Mouse (Mus musculus) ES-Bruce4 (cell line): Measurements from ENCODE around the gene Ptk7. TPM values are rescaled to one million over a fixed set of nuclear protein-coding genes. Genes with fewer than 3 reads are reported as not detected.
A peak's percentile ranks its signal among the peaks of the same experiment; 100 is the strongest.

ENCODE experiments used
- H3K27ac ChIP-seq: 2 replicates; pipeline ENCODE4 v1.5.1; 2012; ENCODE audit warnings: low read length, inconsistent platforms; ENCODE audit not compliant: insufficient read depth
- H3K27me3 ChIP-seq: 2 replicates; pipeline ENCODE4 v1.6.1; 2012; ENCODE audit warnings: mild to moderate bottlenecking, low read length, inconsistent platforms; ENCODE audit not compliant: control insufficient read depth, poor library complexity, insufficient read depth, severe bottlenecking
- H3K36me3 ChIP-seq: 2 replicates; pipeline ENCODE4 v1.6.1; 2012; ENCODE audit warnings: inconsistent platforms, mild to moderate bottlenecking, low read length, moderate library complexity; ENCODE audit not compliant: control insufficient read depth, poor library complexity, insufficient read depth, severe bottlenecking
- H3K4me1 ChIP-seq: one replicate; pipeline ENCODE4 v1.8.1; 2011; ENCODE audit warnings: low read length; ENCODE audit not compliant: control insufficient read depth, insufficient read depth
- H3K4me3 ChIP-seq: 2 replicates; pipeline ENCODE4 v1.5.1; 2011; ENCODE audit warnings: low read depth, mild to moderate bottlenecking, low read length
- H3K9ac ChIP-seq: 2 replicates; pipeline ENCODE4 v1.6.1; 2012; ENCODE audit warnings: low read depth, mild to moderate bottlenecking, inconsistent platforms; ENCODE audit not compliant: poor library complexity, severe bottlenecking
- H3K9me3 ChIP-seq: replicated peaks from 2 replicates; pipeline ENCODE4 v1.6.1; 2012; ENCODE audit warnings: mild to moderate bottlenecking, low read length, inconsistent platforms; ENCODE audit not compliant: control insufficient read depth, poor library complexity, insufficient read depth, severe bottlenecking
- CTCF ChIP-seq: IDR thresholded peaks from one replicate; pipeline ENCODE4 v1.8.1; 2011; ENCODE audit warnings: low read depth, low read length
- EP300 ChIP-seq: IDR thresholded peaks from 2 replicates; pipeline ENCODE4 v1.6.1; 2011; ENCODE audit warnings: low read depth, low read length; ENCODE audit not compliant: insufficient read depth
- POLR2A ChIP-seq: IDR thresholded peaks from one replicate; pipeline ENCODE4 v1.8.1; 2011; ENCODE audit warnings: low read length; ENCODE audit not compliant: insufficient read depth
- polyA plus RNA-seq: library from polyadenylated mRNA; stranded (reverse); fragments of >200 nt; gene quantifications from 2 replicates; pipeline ENCODE4 v1.2.4, GENCODE M21; 2011; ENCODE audit warnings: low read depth; ENCODE audit not compliant: missing spikeins, insufficient read depth, insufficient read length

Gene Ptk7
- polyA plus RNA-seq, 1 experiment: 110 TPM

DNA sequence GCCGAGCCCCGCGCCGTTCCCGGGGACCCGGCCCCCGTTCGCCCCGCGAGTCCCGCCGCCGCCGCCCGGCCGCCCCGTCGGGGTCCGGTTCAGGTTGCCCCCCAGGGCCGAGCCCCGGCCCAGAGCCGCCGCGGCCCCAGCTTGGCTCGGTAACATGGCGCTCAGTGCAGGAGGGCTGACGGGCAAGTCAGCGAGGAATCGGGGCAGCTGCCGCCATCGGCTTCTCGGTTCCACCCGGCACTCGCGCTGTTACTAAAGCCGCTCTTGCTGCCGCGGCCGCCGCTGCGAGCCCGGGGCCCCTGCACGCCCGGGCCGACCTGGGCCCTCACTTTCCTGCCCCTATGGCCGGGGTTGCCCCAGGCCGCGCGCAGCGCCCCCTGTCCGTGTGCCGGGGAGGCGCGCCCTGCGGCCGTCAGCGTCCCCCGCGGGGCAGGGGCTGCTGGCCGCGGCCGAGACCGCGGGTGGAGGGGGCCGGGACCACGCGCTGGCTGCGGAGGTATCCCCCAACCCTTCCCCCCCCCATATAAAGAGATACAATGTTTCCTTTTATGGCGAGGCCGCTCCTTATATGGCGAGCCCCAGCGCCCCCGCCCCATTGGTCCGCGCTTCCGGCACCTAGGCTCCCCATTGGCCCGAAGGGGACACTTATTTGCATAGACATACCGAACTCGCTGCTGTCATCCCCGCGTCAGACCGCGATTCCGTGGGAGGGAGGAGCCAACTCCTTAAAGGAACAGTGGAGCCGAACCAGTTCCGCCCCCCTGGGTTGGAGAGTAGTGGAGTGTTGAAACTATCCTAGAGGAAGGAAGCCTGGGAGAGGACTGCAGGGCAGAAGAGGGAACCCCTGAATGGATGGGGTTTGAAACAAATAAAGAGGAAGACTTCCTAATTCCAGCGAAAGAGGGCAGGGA lies 73.4 kb downstream of the Ptk7 start, which contains the start of gene Srf:
Srf (minus strand) TSS at position 503 of the 911 bp plus-strand sequence.
- Histone ChIP-seq H3K36me3 (no peaks in the 10 kb centered on the region), H3K9me3 (no peaks in the 10 kb centered on the region), H3K4me1 (peaks cover 3% of the 10 kb centered on the region), H3K9ac (peak within 1 kb of the TSS; percentile 98), H3K27ac (0 out of 2 replicates have a peak within 1 kb of the TSS, but pooled peaks have one; percentile 2), H3K27me3 (no peaks in the 10 kb centered on the region), H3K4me3 (peak within 1 kb of the TSS; percentile 84)
- TF ChIP-seq CTCF (no peak), POLR2A (no peak), EP300 (no peak)

DNA sequence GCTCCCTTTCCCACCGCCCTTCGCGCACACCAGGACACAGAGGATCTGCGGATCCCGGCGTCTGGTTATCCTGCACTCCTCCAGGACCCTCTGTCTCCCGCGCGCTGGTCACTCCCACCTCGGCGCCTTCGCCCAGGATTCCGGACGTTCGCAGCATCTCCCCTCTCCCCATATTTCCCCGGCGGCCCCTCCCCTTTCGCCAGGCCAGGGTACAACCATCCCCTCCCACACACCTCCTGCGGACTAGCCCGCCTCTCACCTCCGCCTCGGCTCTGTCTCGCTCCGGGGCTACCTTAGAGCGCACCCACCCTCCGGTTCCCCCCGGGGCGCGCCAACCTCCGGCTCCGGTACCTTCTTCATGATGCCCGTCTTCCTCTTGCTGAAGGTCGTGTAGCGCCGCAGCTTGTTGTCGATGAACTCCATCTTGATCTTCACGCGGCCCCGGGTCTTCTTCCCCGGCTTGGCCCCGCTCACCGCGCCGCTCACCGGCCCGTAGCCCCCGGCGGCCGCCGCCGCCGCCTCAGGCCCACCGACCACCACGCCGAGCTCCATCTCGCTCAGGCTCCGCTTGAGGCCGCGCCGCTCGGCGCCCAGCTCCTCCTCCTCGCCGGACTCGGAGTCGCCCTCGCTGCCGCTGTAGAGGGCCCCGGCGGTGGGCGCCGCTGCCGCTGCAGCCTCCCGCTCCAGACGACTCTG lies 74.2 kb downstream of the Ptk7 start:
- H3K27ac ChIP-seq: no peak overlapping the region
- TF ChIP-seq CTCF: no peak
- TF ChIP-seq POLR2A: no peak
- no peak for TF ChIP-seq EP300
- H3K27me3 ChIP-seq: no peaks in the 10 kb centered on the region

DNA sequence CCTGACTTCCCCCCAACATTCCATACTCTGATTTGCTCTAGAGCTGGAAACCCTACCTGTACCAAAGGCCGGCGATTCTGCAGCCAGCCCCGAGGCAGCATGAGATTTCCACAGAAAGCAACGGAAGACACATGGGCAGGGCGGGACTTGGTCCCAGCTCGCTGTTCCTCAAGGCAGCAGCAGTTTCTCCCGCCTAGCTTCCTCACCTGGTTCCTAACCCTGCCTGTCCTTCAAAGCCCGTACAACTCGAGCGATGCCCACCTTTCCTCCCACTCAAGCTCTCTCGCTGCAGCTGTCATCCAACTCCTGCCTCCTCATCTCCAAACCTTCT lies 74.7 kb downstream of the Ptk7 start:
- Histone ChIP-seq H3K36me3 (0 out of 2 replicates have a peak, but pooled peaks cover 4% of the 10 kb centered on the region), H3K27me3 (no peaks in the 10 kb centered on the region), H3K4me1 (peaks cover 3% of the 10 kb centered on the region), H3K9me3 (no peaks in the 10 kb centered on the region), H3K27ac (no peak overlapping the region), H3K4me3 (peak overlapping the region; percentile 84), H3K9ac (peak overlapping the region; percentile 98)
- TF ChIP-seq CTCF (no peak), EP300 (no peak)

More for the DNA sequence above, 74.2 kb downstream of the Ptk7 start:
- H3K4me1 ChIP-seq: peaks cover 3% of the 10 kb centered on the region
- peak overlapping the region; percentile 84 for H3K4me3 ChIP-seq
- H3K36me3 ChIP-seq: 0 out of 2 replicates have a peak, but pooled peaks cover 4% of the 10 kb centered on the region
- no peaks in the 10 kb centered on the region for H3K9me3 ChIP-seq
- peak overlapping the region; percentile 98 for H3K9ac ChIP-seq

DNA sequence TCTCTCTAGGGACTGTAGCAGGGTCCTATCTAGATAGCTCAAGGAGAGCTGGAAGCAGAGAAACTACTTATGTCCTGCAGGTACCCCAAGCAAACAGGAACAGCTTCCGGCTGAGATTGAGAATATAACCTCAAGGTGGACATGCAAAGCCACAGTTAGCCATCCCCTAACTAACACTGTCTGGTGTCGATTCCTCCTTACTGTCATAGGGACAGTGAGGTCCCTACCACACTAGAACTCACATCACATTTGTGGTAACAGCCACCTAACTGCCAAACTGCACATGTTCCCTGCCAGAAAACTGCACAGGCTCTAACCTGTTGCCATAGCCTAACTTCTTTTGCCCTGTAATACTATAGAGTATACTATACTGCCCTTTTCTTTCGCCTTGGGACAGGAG lies 75.4 kb downstream of the Ptk7 start:
- H3K9ac ChIP-seq: no peak overlapping the region
- H3K36me3 ChIP-seq: 0 out of 2 replicates have a peak, but pooled peaks cover 4% of the 10 kb centered on the region
- no peaks in the 10 kb centered on the region for H3K9me3 ChIP-seq
- H3K27me3 ChIP-seq: no peaks in the 10 kb centered on the region
- H3K4me1 ChIP-seq: peaks cover 4% of the 10 kb centered on the region
- H3K27ac ChIP-seq: no peak overlapping the region
- H3K4me3 ChIP-seq: no peak overlapping the region
- TF ChIP-seq EP300 (no peak), POLR2A (no peak), CTCF (no peak)

DNA sequence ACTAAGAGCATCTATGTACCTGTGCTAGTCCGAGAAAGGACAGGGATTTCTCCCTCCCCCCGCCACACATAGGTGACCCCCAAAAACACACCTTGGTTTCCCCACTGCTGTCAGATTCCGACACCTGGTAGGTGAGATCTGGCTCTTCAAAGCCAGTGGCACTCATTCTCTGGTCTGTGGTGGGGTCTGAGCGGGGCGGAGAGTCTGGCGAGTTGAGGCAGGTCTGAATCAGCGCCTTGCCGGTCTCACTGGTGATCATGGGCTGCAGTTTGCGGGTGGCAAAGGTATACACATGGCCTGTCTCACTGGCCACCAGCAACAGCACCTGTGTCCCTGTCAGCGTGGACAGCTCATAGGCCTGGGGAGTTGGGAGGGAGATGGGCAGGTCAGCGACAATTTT lies 75.8 kb downstream of the Ptk7 start:
- no peak for TF ChIP-seq EP300
- no peak for TF ChIP-seq CTCF
- no peak for TF ChIP-seq POLR2A
- Histone ChIP-seq H3K27ac (no peak overlapping the region), H3K9me3 (no peaks in the 10 kb centered on the region), H3K36me3 (0 out of 2 replicates have a peak, but pooled peaks cover 4% of the 10 kb centered on the region), H3K27me3 (no peaks in the 10 kb centered on the region), H3K4me3 (no peak overlapping the region), H3K9ac (no peak overlapping the region), H3K4me1 (peaks cover 7% of the 10 kb centered on the region)
